Mouse (Mus musculus) adrenal gland, adult 8-10 months (tissue): ENCODE measurements around the gene Cdh19. TPM values are rescaled to one million over a fixed set of nuclear protein-coding genes. Genes with fewer than 3 reads are reported as not detected.

Experiments used
- DNase-seq: peaks from one replicate; pipeline ENCODE4 v3.0.0; 2022
- total RNA-seq, 4 experiments: library from RNA; stranded (reverse); gene quantifications; 2 replicates each; pipeline ENCODE4 v1.2.4; 2022

The Cdh19 gene
- total RNA-seq: 1 to 10 TPM; 1.9 to 4.4 (median 3.5) TPM

DNA sequence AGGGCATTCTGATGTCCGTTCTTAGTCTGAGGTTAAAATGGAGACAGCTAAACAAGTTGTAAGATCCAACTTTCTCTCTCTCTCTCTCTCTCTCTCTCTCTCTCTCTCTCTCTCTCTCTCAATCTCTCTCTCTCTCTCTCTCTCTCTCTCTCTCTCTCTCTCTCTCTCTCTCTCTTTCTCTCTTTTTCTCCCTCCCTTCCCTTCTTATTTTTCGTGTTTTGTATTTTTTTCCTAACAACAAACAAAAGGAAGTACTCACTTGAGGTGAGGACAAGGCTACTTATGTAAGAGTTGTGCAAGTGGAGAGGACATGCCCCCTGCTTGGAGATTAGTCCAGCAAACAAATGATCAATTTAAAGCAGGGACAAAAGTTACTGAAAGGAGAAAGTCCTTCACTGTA is at the start of gene Cdh19:
Gene Cdh19, minus strand, starts transcription at position 101 of the 400 bp plus-strand sequence.
- DNase-seq: no peak

- DNase-seq: no peak
Measured at GRCm38 (mm10) chr1:111020434-111021060, 43.2 kb upstream of the Cdh19 start.

DNA sequence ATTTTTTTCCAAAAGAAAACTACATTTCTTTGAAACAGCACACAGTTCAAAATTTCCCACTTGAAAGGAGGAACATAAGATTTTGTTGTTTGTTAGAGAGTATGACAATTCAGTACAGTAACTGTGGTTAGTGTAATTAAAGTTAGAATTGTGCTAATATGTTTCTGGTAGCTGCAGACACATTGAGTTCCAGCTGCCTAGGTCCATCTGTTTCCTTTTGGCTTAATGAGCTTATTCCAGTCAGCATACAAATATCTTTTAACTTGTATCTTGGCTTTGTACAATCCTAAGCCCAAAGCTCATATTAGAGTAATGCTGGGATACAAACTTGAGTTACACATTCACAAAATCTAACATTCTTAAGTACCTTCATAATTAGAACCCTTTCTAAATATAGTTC is 40.3 kb upstream of the Cdh19 start:
- no peak for DNase-seq

- no peak for DNase-seq
Measured at GRCm38 (mm10) chr1:110989824-110990223, 12.4 kb upstream of the Cdh19 start.

GRCm38 (mm10) chr1:110969201-110969600 is 8.2 kb downstream of the Cdh19 start:
- no peak for DNase-seq

DNA sequence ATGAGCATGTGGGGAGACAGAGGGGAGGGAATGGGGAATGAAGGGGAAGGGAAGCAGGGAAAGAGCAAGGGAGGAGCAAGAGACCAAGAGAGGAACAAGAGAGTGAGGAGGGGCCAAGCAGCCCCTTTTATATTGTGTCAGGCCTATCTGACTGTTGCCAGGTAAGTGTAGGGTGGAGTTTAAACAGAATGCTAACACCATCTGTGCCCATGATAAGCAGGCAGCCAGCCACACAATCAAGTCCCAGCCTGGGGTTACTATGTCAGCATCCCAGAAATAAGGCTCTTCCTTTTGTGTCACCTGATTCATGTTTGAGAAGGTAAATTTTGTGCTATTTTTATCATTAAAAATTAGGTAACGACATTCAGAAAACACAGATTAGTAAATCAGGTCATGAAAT is 67.6 kb downstream of the Cdh19 start:
- DNase-seq: no peak

DNA sequence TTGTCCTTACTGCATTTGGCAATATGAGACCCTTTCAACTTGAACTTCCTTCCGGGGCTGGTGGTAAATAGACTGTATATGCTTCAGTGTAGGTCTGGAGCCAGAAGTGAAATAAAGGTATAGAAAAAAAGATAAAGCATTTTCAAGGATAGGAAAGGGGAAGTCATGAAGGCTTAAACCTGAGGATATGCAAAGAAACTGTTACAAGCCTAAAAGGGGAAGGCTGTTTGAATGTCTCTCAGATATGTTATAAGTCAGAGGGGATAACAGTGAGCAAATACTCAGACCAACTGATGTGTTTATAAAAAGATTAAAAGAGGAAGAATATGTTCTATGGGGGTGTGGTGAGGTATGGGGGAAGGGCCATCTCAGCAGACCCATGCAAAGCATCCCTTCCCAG is 68.2 kb downstream of the Cdh19 start:
- DNase-seq: no peak

DNA sequence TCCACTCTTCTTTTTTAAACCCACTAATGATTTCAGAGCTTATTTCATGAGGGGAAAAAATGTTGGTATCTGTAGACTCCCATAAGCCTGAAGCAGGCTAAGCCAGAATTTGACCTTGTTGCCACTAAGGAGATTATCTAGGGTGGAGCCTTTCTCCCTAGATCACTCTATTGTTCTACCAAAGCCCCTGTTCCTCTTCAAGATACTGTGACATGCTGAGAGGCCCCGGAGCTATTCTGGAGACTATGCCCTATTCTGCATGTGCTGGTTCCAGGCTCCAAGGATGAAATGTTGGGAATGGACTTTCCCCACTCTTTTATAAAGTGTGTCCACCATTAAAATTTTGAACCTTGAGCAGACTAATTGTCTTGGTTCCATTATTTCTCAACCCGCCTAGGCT is 73.1 kb downstream of the Cdh19 start:
- DNase-seq: no peak
